Mouse (Mus musculus) mesoderm, embryonic 11.5 days (tissue): ENCODE data around the gene Derl3.
A peak's percentile ranks its signal among the peaks of the same experiment; 100 is the strongest.

Source experiments
- DNase-seq: peaks from one replicate; pipeline ENCODE4 v3.0.0-alpha.2; 2012; ENCODE audit warnings: low read depth, low spot score

Derl3 gene

GRCm38 (mm10) chr10:75941042-75941824 is 48.0 kb downstream of the Derl3 start:
- DNase-seq, result no peak

DNA sequence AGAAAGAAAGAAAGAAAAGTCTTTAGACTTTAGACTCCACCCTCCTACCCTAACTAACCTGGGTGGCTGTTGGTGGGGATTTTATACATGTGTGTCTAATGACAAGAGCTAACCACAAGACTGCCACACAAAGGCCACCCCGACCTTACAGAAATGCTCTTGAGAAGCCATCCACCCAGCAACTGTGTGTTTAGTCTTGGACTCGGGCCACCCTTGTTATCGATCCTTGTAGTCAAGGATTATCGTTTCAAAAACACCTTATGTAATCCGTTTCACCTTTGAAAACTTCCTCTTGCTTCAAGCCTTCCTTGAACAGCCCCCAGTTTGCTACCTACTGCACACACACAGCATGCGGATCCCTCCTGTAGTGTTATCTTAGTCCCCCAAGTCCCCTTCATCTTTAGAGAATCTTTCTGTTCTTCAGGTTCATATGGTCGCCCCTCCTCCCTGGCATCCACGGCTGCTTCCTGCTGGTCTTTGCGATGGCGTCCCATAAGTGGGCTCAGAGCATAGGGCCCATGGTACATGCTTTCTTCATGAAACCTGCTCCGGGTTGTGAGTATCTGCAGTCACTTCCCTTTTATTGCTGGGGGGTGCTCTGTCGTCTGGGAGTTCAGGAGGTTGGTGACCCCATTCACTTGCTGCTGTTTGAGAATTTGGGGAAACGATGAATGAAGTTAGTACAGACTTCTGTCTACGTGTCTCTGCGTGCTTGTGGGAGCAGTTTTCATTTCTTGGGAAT is 49.7 kb downstream of the Derl3 start, which contains the start of gene Vpreb3:
Vpreb3 (plus strand) TSS at position 322 of the 742 bp plus-strand sequence.
- DNase-seq, result no peak

GRCm38 (mm10) chr10:75944066-75944772 is 51.0 kb downstream of the Derl3 start:
- peak; percentile 43 for DNase-seq

DNA sequence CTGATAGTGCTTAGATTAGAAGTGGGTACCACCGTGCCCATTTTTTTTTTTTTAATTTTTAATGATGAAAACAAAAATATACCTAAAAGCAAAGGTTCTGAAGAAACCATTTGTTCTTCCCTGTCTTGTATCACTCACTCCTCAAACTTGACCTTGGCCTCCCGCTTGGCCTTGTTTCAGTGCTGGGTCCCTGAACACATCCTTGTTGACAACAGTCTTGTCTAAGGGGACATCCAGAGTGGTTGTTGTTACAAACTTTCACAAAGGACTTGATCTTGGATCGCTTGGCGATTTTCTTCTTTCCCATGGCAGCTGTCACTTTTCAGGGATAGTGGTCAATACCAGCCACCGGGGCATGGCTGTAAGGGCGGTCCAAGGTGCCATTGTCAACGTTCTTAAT is 52.0 kb downstream of the Derl3 start:
- no peak for DNase-seq
